Mouse (Mus musculus) adrenal gland, postnatal 10 days (tissue): ENCODE results near the gene Col1a1. TPM values are rescaled to one million over a fixed set of nuclear protein-coding genes. Genes with fewer than 3 reads are reported as not detected.
A peak's percentile ranks its signal among the peaks of the same experiment; 100 is the strongest.

Source experiments
- DNase-seq: peaks from one replicate; pipeline ENCODE4 v3.0.0; 2021; ENCODE audit warnings: mixed read lengths
- long read RNA-seq, 2 experiments: library from polyadenylated mRNA; stranded (forward); transcript quantifications; one replicate each; pipeline ENCODE4 v2.0.0; 2021
- total RNA-seq, 2 experiments: library from RNA; stranded (reverse); gene quantifications; 2 replicates each; pipeline ENCODE4 v1.2.3; 2021

The Col1a1 gene
- 1,000 to 10,000 TPM in 1 of 2 experiments, 100 to 1,000 TPM in 1; 763 to 1,573 TPM for total RNA-seq
- long read RNA-seq, experiment 1, full-length matches to known transcripts = 905 of 1,578 reads
- long read RNA-seq, experiment 1, partial matches to known transcripts = 539 of 1,578 reads
- long read RNA-seq, experiment 1, other reads (novel, unspliced or antisense) = 134 of 1,578 reads
- long read RNA-seq, experiment 2, full-length matches to known transcripts = 332 of 590 reads
- long read RNA-seq, experiment 2, partial matches to known transcripts = 216 of 590 reads
- long read RNA-seq, experiment 2, other reads (novel, unspliced or antisense) = 42 of 590 reads

DNA sequence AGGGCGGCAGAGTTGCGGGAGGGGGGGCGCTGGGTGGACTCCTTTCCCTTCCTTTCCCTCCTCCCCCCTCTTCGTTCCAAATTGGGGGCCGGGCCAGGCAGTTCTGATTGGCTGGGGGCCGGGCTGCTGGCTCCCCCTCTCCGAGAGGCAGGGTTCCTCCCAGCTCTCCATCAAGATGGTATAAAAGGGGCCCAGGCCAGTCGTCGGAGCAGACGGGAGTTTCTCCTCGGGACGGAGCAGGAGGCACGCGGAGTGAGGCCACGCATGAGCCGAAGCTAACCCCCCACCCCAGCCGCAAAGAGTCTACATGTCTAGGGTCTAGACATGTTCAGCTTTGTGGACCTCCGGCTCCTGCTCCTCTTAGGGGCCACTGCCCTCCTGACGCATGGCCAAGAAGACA is at the start of gene Col1a1:
Col1a1 (plus strand) TSS at position 180 of the 400 bp plus-strand sequence.
- DNase-seq = peak; percentile 57

DNA sequence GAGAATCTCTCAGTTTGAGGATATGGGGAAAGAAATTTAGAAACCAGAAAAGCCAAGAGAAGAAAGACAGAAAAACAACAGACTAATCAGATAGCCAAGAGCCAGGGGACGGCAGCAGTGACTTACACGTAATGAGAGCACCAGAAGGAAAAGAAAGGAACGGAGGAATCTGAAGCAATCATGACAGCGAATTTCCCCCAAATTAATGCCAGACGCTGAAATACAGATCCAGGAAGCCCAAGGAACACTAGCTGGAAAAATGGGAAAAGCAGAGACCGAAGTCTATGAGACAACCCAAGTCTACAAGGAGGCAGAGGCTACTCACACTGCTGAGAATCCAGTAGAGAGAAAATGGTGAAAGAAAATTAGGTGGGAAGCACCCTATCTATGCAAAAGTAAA is 44.9 kb upstream of the Col1a1 start:
- DNase-seq = no peak

GRCm38 (mm10) chr11:94896753-94897376 is 39.2 kb upstream of the Col1a1 start:
- no peak for DNase-seq

GRCm38 (mm10) chr11:94901231-94901630 is 34.8 kb upstream of the Col1a1 start:
- DNase-seq = no peak

DNA sequence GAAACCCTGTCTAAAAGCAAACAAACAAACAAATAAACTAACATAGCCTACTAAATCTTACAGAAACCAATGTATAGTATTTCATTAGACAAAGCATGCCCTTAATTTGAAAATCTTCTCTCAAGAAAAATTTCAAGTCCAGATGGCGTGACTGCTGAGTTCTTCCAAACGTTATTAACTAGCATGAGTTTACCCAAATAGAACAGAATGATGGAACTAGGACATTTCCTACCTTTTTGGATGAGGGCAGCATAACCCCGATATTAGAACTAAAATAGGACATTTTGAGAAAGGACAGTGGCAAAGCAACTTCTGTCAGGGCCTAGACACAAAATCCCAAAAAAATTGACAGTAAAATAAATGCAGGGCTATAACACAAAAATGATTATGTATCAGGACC is 31.7 kb upstream of the Col1a1 start:
- DNase-seq = no peak

DNA sequence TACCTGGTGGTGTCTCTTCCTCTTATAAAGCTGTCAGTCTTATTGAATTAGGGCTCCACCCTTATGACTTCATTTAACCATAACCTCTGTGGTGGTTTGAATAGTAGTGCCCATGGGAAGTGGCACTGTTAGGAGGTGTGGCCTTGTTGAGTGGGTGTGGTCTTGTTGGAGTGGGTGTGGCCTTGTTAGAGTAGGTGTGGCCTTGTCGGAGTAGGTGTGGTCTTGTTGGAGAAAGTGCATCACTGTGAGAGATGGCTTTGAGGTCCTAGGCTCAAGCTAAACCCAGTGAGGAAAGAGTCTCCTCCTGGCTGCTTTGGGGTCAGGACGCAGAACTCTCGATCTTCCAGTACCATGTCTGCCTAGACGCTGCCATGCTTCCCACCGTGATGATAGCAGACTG is 25.1 kb upstream of the Col1a1 start:
- DNase-seq = no peak

DNA sequence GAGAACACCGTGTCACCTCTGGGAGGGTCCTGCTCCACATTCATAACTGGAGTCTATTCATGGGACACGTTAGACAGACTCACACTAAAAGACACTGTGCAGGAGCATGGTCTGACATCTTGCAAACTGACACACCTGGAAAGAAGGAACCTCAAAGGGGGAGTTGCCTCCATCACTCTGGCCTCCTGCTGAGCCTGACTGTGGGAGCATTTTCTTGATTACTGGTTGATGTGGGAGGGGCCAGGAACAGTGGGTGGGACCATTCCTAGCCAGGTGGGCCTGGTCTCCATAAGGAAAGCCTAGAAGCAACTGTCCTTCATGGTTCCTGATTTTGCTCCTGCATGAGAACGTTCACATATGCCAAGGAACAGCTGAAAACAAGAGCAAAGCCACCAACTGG is 23.5 kb upstream of the Col1a1 start:
- no peak for DNase-seq

DNA sequence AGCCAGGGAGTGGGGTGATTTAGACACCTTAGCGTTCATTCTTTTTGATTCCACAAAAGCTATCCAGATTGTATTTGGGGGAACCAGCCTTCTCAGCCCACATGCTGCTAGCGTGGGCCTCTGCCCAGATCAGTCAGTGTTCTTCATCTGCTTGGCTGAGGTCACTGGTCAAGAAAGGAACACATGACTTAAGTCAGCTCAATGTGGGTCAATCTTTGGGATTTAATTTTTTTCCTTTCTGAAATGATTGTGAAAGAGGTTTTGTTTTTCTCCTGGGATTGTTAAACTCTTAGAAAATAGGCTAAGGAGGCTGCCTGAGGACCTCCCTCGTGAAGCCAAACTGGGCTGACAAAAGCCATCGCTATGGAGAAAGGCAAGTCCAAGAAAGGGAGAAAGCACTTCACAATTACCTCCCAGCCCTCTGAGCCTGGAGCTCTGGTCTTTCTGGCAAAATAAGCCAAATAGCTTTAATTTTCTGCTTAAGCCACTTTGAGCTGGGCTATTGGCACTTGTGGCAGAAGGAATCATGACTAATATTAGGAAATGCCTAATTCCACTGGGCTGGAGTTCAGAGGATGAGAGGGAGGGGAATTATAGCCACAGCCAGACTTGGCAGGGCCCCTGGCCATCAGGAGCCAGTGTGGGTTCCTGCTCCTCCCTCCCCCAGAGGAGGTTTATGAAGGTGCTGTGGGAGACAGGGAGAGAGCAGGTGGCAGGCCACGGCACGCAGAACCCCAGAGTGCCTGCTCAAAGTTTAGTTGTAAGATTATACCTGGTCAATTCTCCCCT is 22.5 kb upstream of the Col1a1 start:
- DNase-seq = peak; percentile 51

DNA sequence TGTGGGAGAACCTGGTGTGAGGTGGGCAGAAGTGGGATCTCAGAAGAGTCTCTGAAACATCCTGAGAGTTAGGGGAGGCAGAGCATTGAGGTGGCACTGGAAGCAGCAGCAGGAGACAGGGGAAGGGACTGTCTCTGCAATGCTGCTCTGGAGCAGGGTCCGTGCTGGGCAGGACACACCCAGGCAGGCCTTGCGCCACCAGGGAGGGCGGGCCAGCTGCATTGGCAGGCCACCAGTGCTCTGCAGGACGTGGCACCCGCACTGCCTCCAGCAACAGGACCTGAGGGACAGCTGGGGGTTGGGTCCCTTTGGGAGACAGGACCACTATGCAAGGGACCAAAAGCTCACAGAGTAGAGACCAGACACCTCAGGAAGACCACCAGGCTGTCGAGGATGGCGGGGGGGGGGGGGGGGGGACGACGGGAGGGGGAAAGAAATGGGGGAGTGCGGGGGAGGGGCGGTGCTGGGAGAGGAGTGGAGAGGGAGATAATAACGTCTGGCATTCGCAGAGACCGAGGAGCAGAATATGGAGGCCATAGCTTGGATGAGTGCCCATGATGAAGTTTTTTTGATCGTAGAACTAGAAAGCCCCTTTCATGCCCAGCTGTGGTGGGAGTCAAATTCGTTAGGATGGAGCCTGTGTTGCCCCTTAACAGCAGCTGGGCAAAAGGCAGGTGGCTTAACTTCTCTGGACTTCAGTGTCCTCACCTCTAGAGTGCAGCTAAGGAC is 20.2 kb upstream of the Col1a1 start:
- DNase-seq = peak; percentile 86

DNA sequence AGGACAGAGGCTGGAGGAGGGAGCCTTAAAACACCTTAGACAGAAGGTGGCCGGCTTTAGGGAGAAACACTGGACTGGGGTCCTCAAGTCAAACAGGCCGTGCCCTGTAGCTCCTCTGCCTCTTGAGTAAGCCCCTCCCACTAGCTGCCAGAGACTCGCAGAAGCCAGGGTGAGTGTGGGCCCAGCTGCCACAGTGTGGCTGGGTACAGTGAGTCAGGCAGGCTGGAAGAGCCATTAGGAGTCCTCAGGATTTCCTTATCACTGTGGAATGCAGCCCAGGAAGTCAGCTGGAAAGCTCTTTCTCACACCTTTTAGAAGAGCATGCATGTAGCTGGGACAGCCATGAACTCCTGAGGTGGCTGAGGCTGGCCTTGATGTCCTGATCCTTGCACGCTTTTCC is 19.5 kb upstream of the Col1a1 start:
- no peak for DNase-seq

GRCm38 (mm10) chr11:94917717-94918116 is 18.3 kb upstream of the Col1a1 start:
- DNase-seq = no peak

DNA sequence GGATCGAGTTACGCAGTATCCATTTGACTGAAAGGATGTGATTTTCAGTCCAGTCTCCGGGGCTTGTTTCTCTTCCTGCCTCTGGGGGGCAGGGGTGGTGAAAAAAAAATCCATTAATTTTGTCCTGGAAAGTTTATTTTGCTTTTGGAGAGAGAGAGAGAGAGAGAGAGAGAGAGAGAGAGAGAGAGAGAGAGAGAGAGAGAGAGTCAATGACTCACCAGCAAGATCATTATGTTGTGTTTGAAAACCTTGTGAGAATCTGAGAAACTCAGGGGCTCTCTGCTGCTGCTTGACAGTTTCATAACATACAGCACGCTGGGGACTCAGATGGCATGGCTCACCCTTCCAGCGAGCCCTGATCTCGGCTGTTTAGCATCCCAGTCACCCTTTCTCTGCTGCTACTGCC is 15.0 kb upstream of the Col1a1 start:
- DNase-seq = no peak

- DNase-seq = no peak
Measured at GRCm38 (mm10) chr11:94924977-94925376, 11.0 kb upstream of the Col1a1 start.

DNA sequence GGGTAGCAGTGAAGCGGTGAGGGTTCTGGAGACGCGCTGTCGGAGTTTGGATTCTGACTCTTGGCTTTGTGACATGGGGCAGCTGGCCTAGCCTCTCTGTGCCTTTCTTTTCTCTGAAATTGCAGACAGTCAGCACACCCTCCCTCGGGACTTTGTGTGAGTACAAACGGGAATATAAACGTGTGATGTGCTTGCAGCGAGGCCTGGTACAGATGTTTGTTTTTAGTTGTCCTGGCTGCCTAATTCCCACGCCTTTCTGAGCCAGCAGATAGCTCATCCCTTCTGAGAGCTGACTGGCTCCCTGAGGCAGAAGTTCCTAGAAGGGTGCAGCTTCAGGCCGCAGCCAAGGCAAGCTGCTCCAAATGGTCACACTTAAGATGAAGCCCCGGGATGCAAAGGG is 9.6 kb upstream of the Col1a1 start:
- no peak for DNase-seq

- no peak for DNase-seq
Measured at GRCm38 (mm10) chr11:94927771-94928291, 8.2 kb upstream of the Col1a1 start.

- DNase-seq = peak; percentile 80
Measured at GRCm38 (mm10) chr11:94928820-94929219, 7.2 kb upstream of the Col1a1 start.

DNA sequence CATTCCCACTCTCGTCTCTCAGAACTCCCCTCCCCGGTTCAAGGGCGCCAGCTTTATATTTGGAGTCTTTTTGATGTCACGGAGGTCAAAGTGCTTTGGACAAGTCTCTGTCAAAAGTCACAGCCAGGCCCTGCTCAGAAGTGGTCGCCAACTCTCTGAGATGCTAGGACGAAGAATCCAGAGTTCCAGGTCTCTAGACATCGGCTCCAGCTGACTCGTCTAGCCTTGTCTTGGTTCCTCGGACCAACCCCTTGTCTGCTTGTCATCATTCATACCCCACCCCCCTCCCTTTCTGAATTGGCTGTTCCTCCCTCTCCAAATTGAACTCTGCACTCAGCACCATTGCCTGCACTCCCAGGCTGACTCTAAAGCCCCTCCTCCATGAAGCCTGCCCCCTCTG is 6.4 kb upstream of the Col1a1 start:
- DNase-seq = no peak

DNA sequence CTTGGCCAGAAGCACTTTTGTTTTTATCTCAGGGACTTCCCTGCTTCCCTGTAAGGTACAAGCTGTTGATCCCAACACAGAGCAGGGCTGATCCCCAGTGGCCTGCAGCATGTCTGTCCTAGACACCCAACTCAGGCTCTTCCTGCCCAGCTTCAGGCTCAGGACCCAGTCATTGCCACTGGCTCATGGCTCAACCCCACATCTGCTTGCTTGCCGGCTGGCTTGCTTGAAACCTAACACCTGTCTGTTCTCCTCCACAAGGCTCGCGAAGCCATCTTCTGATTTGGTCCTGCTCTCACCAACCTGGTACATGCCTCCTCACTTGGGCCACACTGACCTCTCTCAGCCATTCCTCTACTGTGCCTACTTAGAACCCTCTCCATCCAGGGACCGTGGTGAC is 5.9 kb upstream of the Col1a1 start:
- no peak for DNase-seq

DNA sequence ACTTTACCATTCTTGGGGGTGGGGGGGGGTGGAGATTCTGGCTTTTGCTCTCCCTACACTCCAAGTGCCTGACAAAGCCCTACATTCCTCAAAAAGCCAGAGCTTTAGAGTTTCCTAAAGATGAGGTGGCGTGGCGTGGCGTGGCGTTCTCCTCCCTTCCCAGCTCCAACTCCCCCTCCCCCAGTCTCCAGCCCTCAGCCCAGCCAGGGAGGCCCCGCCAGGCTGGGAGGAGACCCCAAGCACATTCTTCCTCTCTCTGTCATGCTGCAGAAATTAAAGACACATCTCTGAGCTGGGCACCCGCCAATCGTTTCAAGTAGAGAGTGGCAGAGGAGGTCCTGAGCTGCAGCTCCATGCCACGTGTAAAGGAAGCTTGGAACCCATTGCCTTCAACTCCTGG is 2.4 kb upstream of the Col1a1 start:
- DNase-seq = no peak

GRCm38 (mm10) chr11:94934526-94934925 is 1.5 kb upstream of the Col1a1 start:
- DNase-seq = no peak

DNA sequence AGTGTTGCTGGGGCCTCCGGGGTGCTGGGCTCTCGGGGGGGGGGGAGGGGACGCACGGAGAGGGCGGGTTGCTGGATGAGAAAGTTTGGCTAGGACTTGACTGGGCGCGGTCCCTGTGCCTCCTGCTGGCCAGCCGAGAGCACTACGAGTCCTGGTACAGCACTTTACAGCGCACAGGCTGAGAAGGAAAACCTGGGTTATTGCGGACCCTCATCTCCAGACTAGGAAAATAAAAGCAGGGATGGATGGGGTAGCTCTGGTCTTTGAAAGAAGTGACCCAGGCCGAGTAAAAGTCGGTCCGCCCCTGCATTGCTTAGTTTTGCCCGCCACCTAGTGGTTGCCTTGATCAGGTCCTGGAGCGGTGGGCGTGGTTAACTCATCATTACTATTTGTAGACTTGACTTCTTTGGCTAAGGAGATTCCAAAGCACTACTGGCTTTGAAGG is 849 bp downstream of the Col1a1 start:
- DNase-seq = peak; percentile 91

- no peak for DNase-seq
Measured at GRCm38 (mm10) chr11:94937335-94937781, 1.3 kb downstream of the Col1a1 start.
